Mouse (Mus musculus) urinary bladder, postnatal 36 days (tissue): ENCODE results near the gene Disp2.

Source experiments
- DNase-seq, 2 experiments: peaks; one replicate each; pipeline ENCODE4 v3.0.0; 2022; ENCODE audit warnings: low spot score in 2 of 2, mixed read lengths in 1 of 2

The Disp2 gene

GRCm38 (mm10) chr2:118756103-118756502 lies 23.4 kb upstream of the Disp2 start:
- no peak for DNase-seq

DNA sequence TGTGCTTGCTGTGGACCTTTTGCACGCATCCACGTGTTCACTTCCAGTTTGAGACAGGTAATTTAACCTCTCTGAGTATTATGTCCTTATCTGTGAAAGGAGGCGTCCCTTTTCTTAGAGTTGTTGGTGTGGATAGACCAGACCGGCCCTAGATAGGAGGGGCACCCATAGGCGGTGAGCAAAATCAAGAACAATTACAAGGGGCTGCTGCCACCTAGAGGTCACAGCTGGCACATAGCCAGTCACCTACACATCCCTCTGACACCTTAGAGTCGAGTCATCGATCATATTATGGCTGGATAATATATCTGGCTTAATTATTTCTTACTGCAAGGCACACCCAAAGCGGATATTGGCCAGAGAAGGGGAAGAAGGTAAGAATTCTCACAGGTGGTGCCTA lies 19.7 kb upstream of the Disp2 start:
- DNase-seq = peak in 1 of 2 experiments; percentile 66

DNA sequence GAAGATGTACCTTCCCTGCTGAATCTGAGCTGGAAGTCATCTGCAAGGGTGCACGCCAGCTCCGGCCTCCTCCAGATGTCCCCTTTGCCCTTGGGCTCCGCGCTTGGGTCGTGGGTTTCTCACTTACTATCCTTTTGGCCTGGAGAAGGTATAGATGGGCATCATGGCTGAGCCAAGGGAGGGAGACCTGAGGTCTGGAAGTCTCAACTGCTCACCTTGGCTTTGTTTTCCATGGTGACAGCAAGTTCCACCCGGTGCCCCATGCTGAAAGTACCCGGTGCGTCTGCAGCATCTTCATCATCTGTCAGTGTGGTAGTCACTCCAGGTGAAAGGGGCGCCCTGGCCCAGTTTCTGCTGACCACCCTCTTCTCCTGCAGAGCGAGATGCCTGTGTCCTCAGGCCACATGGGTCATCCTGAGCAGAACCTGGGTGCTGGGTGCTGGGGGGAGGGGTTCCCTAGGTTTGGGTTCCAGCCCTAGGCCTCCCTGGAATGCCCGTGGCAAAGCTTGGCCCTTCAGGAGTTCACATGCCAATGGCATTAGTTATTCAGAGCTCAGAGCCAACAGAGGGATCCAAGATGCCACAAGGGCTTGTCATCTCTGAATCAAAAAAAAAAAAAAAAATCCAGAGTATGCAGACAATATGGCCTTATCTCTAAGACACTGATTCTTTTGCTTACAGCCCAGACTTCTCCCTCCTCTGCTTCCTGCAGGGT lies 19.1 kb upstream of the Disp2 start:
- no peak for DNase-seq

- DNase-seq = no peak
These were observed 18.2 kb upstream of the Disp2 start for GRCm38 (mm10) chr2:118761358-118761757.

DNA sequence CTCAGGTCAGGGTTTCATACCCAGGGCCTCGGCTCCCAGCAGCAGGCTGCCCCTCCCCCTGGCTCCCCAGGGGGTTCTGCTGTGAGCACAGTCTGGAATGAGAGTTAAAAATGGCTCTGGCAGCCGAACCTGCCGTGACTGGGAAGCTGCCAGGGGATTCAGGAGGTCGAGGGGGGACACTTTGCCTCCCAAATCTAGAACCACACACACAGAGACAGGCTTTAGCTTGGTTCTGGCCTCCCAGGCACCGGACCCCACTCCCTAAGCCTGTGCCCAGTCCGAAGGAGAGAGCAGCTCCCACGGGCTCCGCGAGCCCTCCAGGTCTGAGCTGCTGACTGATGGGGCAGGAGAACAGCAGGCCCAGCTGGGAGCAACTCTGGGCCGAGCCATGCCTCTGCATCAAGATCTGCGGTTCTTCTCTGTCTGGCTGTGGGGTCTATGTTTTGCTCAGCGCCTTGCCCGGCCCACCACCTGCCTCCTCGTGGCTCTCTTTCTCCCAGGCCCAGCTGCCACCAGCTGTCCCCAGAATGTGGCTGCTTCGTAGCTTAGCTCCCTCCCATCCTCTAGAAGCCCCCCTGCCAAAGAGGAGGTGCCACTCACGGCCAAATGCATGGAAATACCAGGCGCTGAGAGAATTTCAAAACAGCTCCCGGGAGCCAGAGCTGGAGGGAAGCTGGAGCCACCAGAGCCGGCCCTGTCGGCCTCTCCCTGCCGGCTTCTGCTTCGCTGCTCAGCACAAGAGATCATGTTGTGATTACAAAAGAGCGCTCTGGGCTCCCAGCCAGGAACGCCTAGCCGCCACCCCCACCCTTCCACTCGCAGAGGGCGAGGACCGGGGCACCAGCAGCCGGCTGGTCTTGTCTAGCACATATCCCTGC lies 17.4 kb upstream of the Disp2 start, which contains the start of gene Ccdc9b:
Ccdc9b (minus strand) TSS at position 756 of the 878 bp plus-strand sequence.
- DNase-seq = peak; percentile 91 to 96

GRCm38 (mm10) chr2:118762784-118763148 lies 16.8 kb upstream of the Disp2 start:
- DNase-seq = no peak

DNA sequence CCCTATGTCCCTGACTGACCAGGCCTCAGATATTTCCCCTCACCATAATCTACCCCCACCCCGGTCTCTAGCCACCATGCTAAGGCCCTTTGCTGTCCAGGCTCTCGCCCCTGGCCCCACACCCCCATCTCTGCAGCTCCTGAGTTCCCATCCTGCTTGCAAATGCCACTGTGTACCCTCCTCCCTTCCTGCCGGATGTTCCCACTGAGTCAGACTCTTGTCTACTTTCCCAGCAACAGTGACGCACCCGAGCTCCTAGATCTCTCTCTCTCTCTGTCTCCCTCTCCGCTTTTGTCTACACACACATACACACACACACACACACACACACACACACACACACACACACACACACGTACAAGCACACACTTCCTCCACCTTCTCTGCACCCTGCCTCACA lies 16.1 kb upstream of the Disp2 start:
- no peak for DNase-seq

DNA sequence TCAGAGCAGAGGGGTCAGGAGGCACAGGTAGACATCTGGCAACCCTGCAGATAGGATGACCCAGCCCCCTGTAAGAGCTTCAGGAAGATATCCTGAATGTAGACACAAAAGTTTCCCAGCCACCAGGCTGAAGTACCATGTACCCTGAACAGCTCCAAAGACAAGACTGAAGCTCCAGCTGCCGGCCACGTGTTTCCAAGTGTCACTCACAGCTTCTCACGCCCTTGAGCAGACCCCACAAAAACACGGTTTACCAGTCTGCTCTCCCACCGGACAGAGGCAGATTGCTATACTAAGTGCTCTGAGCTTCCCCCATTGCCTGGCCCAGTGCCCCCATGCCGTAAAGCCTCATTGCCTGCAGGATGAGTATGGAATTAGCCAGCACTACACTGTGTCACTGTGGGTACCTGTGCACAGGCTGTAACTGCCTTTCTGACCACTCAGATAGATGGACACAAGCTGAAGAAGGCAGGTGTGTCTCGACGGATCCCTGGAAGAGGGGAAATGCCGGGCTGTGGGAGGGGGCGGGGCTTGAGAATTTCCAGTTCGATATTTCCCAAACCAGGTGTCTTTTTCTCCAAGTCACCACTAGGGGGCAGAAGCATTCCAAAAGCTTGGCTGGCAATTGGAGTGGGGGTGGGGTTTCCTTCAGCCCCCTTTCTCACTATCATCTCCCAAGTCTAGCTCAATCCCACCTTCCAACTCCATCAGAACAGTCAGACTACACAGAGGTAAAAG lies 15.3 kb upstream of the Disp2 start:
- DNase-seq = no peak

- no peak for DNase-seq
These were observed 14.6 kb upstream of the Disp2 start for GRCm38 (mm10) chr2:118764875-118765274.

DNA sequence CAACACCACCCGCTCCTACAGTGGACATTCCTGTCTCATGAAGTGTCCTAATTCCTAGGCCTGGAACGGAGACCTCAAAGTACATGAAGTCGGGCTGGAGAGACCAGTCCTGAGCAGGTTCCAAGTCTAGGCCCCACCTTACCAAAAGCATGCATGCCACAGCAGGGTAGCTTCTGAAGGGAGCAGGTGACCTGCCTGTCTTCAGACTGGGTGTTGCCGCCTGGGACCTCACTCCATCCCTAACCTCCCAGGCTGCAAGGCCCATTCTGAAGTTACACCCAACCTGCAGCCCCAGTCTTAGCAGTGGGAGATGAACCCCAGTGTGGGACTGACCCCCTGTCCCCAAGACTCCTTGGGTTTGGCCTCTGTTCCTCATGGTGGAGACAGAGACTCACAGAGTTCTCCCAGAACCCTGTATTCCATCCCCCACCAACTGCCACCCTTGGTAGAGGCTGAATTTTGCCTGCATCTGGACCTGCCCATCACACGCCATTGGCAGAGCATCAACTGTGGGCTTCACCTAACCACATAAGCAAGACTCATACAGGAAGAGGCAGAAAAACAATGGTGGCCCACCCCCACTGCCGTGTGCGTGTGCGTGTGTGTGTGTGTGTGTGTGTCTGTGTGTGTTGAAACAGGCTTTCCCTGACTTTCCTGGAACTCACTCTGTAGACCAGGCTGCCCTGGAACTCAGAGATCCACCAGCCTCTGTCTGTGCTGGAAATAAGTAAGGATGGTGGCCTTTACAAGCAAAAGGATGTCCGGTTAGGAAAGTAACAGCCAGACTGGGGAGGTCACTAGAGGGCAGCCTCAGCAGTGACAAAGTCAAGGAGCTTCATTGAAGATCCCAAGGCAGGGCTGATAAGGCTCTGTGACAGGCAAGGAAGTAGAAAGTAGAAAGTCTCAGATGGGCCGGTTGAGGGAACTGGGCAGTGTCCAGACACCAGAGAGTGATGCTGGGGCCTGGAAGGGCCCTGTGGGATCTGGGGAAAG lies 13.2 kb upstream of the Disp2 start:
- no peak for DNase-seq

DNA sequence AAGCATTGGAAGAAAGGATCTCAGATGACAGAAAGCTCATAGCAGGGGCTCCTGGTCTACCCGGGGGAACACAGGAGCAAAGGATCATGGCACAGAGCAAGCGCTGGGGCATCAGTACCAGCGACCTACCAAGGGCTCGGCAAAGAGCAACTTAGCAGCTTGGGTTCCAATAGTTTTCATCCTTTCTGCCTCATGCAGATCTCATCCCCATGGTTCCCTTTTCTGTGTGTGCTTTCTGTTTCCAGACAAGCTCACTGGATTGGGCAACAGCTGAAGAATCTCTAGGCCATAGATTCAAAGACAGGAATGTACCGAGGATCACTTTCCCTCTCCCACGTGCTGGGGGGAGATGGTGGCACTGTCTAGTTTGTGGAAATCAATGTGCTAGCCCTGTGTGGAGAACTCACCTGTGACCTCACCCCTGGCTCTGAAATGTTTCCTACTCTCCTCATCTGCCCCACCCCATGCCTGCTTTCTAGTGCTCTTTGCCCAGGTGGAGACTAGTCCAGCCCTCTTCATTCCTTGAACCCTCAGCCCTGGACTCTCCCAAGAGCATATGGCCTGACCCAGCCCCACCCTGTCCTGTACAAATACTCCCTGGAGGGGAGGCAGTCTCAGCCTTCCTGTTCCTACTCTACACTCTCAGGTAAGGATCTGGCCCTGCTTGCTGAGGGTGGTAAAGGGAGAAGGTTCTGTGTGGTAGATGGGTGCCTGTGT lies 7.2 kb upstream of the Disp2 start, which contains the start of gene Phgr1:
Phgr1 (plus strand) TSS at position 612 of the 717 bp plus-strand sequence.
- DNase-seq = no peak

- DNase-seq = no peak
These were observed 5.0 kb upstream of the Disp2 start for GRCm38 (mm10) chr2:118774536-118774935.

GRCm38 (mm10) chr2:118775396-118775795 lies 4.1 kb upstream of the Disp2 start:
- DNase-seq = no peak

DNA sequence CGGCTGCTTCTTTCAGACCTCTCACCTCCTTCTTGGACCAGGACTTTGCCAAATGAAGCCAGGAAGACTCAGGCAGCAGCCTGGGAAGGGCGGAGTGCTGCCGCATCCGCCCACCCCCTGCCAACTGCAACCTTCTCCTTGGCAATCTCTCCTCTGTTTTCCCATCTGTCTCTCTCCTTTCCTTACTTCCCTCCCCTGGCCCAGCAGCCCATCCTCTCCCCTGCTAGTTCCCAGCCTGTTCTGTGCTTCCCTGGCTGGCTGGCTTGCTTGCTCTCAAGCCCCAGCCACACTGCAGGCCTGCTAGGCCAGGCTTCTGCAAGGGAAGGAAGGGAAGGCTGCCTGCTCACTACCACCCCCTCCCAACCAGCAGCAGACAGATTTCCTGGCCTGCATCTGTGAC lies 3.7 kb upstream of the Disp2 start:
- no peak for DNase-seq

DNA sequence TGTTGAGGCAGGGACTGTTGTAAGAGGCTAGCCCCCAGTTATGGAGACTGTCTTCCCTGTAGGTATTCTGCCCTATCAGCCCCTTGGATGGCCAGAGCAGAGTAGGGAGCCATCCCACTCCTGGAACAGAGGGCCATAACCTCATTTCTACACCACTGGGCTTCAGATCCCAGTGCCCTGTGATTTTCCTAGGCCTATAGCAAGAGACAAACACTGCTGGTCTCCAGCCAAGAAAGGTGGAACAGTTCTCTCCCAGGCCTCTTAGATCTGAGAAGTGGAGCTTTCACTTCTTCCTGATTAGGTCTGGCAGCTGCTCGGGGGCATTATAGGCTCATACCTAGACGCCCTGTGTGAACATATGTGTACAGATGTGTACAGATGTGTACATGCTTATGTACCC lies 3.2 kb upstream of the Disp2 start:
- DNase-seq = no peak

DNA sequence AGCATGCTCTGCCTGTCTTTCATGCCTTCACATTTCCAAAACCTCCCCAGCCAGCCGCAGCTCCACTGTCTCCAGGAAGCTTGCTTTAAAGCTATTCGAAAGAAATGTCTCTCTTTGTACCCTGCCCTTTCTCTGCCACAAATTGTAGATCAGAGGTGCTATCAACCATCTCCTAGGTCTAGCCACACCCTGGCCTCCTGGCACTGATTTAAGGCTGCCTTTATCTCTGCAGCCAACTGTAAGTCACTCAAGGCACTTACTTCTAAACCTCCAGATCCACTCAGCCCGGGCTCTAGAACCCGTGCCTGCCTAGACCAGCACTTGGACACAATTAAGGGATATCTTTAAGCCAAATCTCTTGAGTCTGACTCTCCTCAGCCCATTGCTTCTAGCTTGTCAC lies 1.1 kb upstream of the Disp2 start:
- no peak for DNase-seq

GRCm38 (mm10) chr2:118779065-118779464 lies 454 bp upstream of the Disp2 start:
- DNase-seq = no peak

GRCm38 (mm10) chr2:118781115-118781514 lies 1.6 kb downstream of the Disp2 start:
- no peak for DNase-seq

- DNase-seq = no peak
These were observed 2.8 kb downstream of the Disp2 start for GRCm38 (mm10) chr2:118782303-118782702.

DNA sequence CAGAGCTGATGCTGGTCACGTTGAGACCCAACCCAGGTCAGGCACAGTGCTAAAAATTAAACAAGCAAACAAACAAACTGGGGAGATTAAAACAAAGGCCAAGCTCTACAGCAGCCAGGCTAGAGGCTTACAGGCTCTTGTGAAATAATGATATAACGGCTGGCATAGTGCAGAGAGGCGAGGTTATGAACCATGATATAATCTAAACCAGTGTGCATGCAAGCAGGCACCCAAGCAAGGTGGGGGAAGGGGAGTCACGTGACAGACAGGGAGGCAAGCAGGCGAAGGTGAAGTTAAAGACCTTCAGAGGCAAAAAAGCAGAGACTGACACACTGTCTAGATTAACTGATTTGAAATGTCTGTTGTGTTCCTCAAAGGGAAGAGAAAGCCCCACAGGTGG lies 3.6 kb downstream of the Disp2 start:
- DNase-seq = no peak
